Mouse (Mus musculus) lung, embryonic 15.5 days (tissue): ENCODE results near the gene Rragb. TPM values are rescaled to one million over a fixed set of nuclear protein-coding genes. Genes with fewer than 3 reads are reported as not detected.
"Not testable (repeated sequence)": the region's sequence is repeated elsewhere in the genome, so short reads cannot be mapped to it uniquely, and the experiment has no call there.

Source experiments
- ATAC-seq: fragments of 200-750 bp; cut with Nextera tagmentation; 2 replicates; pipeline ENCODE4 v1.8.0; 2017; ENCODE audit warnings: moderate number of reproducible peaks, borderline replicate concordance; ENCODE audit not compliant: low FRiP score, low TSS enrichment; ENCODE audit errors: extremely low read depth
- H3K27ac ChIP-seq: fragments of 300-500 bp; sonication (generic); 2 replicates; pipeline ENCODE4 v1.5.1; 2015; ENCODE audit warnings: moderate library complexity, mild to moderate bottlenecking, inconsistent platforms
- H3K27me3 ChIP-seq: fragments of 300-500 bp; sonication (generic); 2 replicates; pipeline ENCODE4 v1.6.1; 2015; ENCODE audit warnings: inconsistent platforms
- H3K36me3 ChIP-seq: fragments of 300-500 bp; sonication (generic); 2 replicates; pipeline ENCODE4 v1.6.1; 2015; ENCODE audit warnings: inconsistent platforms
- H3K4me1 ChIP-seq: fragments of 300-500 bp; sonication (generic); 2 replicates; pipeline ENCODE4 v1.6.1; 2015; ENCODE audit warnings: inconsistent platforms
- H3K4me2 ChIP-seq: fragments of 300-500 bp; sonication (generic); 2 replicates; pipeline ENCODE4 v1.6.1; 2015; ENCODE audit warnings: inconsistent platforms, mild to moderate bottlenecking, moderate library complexity
- H3K4me3 ChIP-seq: fragments of 300-500 bp; sonication (generic); 2 replicates; pipeline ENCODE4 v1.5.1; 2015; ENCODE audit warnings: mild to moderate bottlenecking, inconsistent platforms
- H3K9ac ChIP-seq: fragments of 300-500 bp; sonication (generic); 2 replicates; pipeline ENCODE4 v1.6.1; 2015; ENCODE audit warnings: inconsistent platforms
- H3K9me3 ChIP-seq: fragments of 300-500 bp; sonication (generic); 2 replicates; pipeline ENCODE4 v1.6.1; 2016; ENCODE audit warnings: inconsistent platforms
- WGBS: fragments of 180-500 bp; shearing (Covaris S2); methylation state at CpG from one replicate; pipeline ENCODE4 v1.1.7; 2015; 5-methylcytosine and 5-hydroxymethylcytosine counted together
- polyA plus RNA-seq: library from polyadenylated mRNA; unstranded; fragments of >200 nt; fragmentation: Nextera tagmentation; extraction: Ambion mirVana; gene quantifications from 2 replicates; pipeline ENCODE4 v1.2.1, GENCODE M21; 2015

Gene Rragb
- 1.0 and 1.3 TPM in 2 replicates for polyA plus RNA-seq

- H3K27me3 ChIP-seq: peaks cover 18% of the 10 kb centered on the region; the same call in 1 of the 2 replicates
- peak within 1 kb of the TSS; percentile 69 for H3K4me2 ChIP-seq
- no peaks in the 10 kb centered on the region for H3K9me3 ChIP-seq
- ATAC-seq: peak; percentile 88
- H3K4me3 ChIP-seq: peak within 1 kb of the TSS; percentile 44
- no peak within 1 kb of the TSS for H3K27ac ChIP-seq
- H3K36me3 ChIP-seq: no peaks in the 10 kb centered on the region
- peak within 1 kb of the TSS; percentile 13; the same call in 1 of the 2 replicates for H3K9ac ChIP-seq
- H3K4me1 ChIP-seq: no peaks in the 10 kb centered on the region
- WGBS: 7% methylated on average over 44 of the region's 47 CpGs
Measured at GRCm38 (mm10) chrX:153139734-153140515, at the start of gene Rragb. Rragb (plus strand) TSS chrX:153139981.

- H3K9ac ChIP-seq: no peak within 1 kb of the TSS
- H3K27ac ChIP-seq: no peak within 1 kb of the TSS
- H3K4me3 ChIP-seq: no peak within 1 kb of the TSS
- no peak for ATAC-seq
- H3K4me2 ChIP-seq: no peak within 1 kb of the TSS
- no peaks in the 10 kb centered on the region for H3K36me3 ChIP-seq
- H3K4me1 ChIP-seq: no peaks in the 10 kb centered on the region
- no peaks in the 10 kb centered on the region; the same call in 1 of the 2 replicates for H3K27me3 ChIP-seq
- H3K9me3 ChIP-seq: no peaks in the 10 kb centered on the region
- 3% methylated on average over 2 of the region's 3 CpGs for WGBS
Measured at GRCm38 (mm10) chrX:153118486-153118885, 21.3 kb upstream of the Rragb start, which contains the start of gene Foxr2. Foxr2 (plus strand) TSS chrX:153118786.

GRCm38 (mm10) chrX:153119013-153119412, 20.8 kb upstream of the Rragb start:
- Histone ChIP-seq H3K4me2 (no peak overlapping the region), H3K27me3 (no peaks in the 10 kb centered on the region; the same call in 1 of the 2 replicates), H3K9ac (no peak overlapping the region), H3K9me3 (no peaks in the 10 kb centered on the region), H3K36me3 (no peaks in the 10 kb centered on the region), H3K4me3 (no peak overlapping the region), H3K4me1 (no peaks in the 10 kb centered on the region), H3K27ac (no peak overlapping the region)
- ATAC-seq: no peak
- WGBS: 36% methylated on average over 2 of the region's 2 CpGs

- Histone ChIP-seq H3K4me1 (no peaks in the 10 kb centered on the region), H3K27me3 (peaks cover 18% of the 10 kb centered on the region; the same call in 1 of the 2 replicates), H3K9me3 (no peaks in the 10 kb centered on the region), H3K36me3 (no peaks in the 10 kb centered on the region), H3K27ac (no peak overlapping the region), H3K4me2 (no peak overlapping the region), H3K9ac (no peak overlapping the region), H3K4me3 (no peak overlapping the region)
- ATAC-seq: no peak
- 66% methylated on average over 3 of the region's 3 CpGs for WGBS
Measured at GRCm38 (mm10) chrX:153142656-153143055, 2.9 kb downstream of the Rragb start.

DNA sequence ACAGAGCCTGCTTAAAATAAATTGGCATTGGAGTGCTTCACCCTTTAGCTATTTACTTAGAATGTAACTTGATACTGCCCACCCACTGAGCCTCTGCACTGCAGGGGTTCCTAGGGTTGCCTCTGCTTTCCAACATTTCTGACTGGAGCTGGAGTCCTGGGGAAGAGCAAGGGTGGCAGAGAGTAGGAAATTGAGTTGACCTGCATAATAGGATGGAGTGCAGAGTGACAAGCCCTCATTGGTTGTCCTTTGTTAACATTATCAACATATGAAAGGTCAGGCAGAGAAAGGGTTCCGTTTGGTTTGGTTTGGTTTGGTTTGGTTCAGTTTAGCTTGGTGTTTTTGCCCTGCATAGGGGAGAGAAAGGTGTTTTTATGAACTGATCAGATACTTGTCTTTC, 12.0 kb downstream of the Rragb start:
- no peak overlapping the region for H3K4me2 ChIP-seq

GRCm38 (mm10) chrX:153155322-153155721, 15.5 kb downstream of the Rragb start:
- no peaks in the 10 kb centered on the region for H3K27me3 ChIP-seq
- H3K4me1 ChIP-seq: no peaks in the 10 kb centered on the region
- no peak overlapping the region for H3K4me3 ChIP-seq
- no peak overlapping the region for H3K4me2 ChIP-seq
- ATAC-seq: no peak
- no peaks in the 10 kb centered on the region for H3K9me3 ChIP-seq
- no peaks in the 10 kb centered on the region for H3K36me3 ChIP-seq
- no peak overlapping the region for H3K27ac ChIP-seq
- 40% methylated on average over 3 of the region's 3 CpGs for WGBS
- H3K9ac ChIP-seq: no peak overlapping the region

More for the DNA sequence above, 12.0 kb downstream of the Rragb start:
- no peaks in the 10 kb centered on the region for H3K9me3 ChIP-seq
- H3K27ac ChIP-seq: no peak overlapping the region
- no peak for ATAC-seq
- H3K9ac ChIP-seq: no peak overlapping the region
- H3K36me3 ChIP-seq: no peaks in the 10 kb centered on the region
- 10% methylated on average over 1 of the region's 1 CpGs for WGBS
- no peak overlapping the region for H3K4me3 ChIP-seq
- H3K4me1 ChIP-seq: no peaks in the 10 kb centered on the region
- no peaks in the 10 kb centered on the region for H3K27me3 ChIP-seq

GRCm38 (mm10) chrX:153174786-153175185, 35.0 kb downstream of the Rragb start:
- ATAC-seq: no peak
- Histone ChIP-seq H3K4me3 (no peak overlapping the region), H3K9me3 (no peaks in the 10 kb centered on the region), H3K4me1 (no peaks in the 10 kb centered on the region), H3K36me3 (no peaks in the 10 kb centered on the region), H3K4me2 (no peak overlapping the region), H3K9ac (no peak overlapping the region), H3K27me3 (no peaks in the 10 kb centered on the region), H3K27ac (no peak overlapping the region)
- WGBS: 14% methylated on average over 1 of the region's 1 CpGs

GRCm38 (mm10) chrX:153182221-153182620, 42.4 kb downstream of the Rragb start:
- Histone ChIP-seq H3K27me3 (no peaks in the 10 kb centered on the region; the same call in 1 of the 2 replicates), H3K9me3 (no peaks in the 10 kb centered on the region), H3K4me3 (no peak overlapping the region), H3K9ac (no peak overlapping the region), H3K27ac (no peak overlapping the region), H3K36me3 (no peaks in the 10 kb centered on the region), H3K4me1 (no peaks in the 10 kb centered on the region), H3K4me2 (no peak overlapping the region)
- no peak for ATAC-seq
- WGBS: 32% methylated on average over 2 of the region's 2 CpGs

DNA sequence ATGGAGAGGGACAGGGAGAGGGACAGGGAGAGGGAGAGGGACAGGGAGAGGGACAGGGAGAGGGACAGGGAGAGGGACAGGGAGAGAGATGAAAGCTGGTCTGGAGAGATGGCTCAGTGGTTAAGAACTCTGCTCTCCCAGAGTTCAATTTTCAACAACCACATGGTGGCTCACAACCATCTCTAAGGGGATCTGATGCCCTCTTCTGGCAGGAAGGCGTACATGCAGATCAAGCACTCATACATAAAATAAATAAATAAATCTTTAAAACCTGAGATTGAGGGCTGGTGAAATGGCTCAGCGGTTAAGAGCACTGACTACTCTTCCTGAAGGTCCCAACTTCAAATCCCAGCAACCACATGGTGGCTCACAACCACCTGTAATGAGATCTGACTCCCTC, 59.4 kb downstream of the Rragb start:
- ATAC-seq, H3K4me3 ChIP-seq, H3K9me3 ChIP-seq, H3K4me1 ChIP-seq, H3K36me3 ChIP-seq, H3K4me2 ChIP-seq, H3K27me3 ChIP-seq, H3K9ac ChIP-seq, H3K27ac ChIP-seq: not testable (repeated sequence)
- 83% methylated on average over 2 of the region's 2 CpGs for WGBS

DNA sequence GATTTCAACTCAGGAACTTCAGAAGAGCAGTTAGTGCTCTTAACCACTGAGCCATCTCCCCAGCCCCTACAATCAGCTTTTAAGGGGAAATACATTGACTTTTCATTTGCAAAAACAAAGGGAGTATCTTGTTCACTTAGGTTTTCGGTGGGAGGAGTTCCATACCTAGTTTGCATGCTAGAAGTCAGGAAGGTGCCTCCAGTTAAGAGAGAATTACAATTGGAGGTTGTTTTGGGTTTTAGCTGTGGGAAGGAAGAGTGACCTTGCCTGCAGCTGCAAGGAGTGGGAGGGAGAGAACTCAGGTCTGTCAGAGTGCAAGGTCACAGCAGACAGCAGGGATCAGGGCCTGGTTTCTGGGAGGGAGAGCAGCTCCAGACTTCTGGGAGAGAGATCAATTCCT, 71.3 kb downstream of the Rragb start:
- ATAC-seq: no peak
- Histone ChIP-seq H3K4me3 (no peak overlapping the region), H3K36me3 (no peaks in the 10 kb centered on the region), H3K9me3 (no peaks in the 10 kb centered on the region), H3K27me3 (no peaks in the 10 kb centered on the region), H3K27ac (no peak overlapping the region), H3K9ac (no peak overlapping the region), H3K4me2 (no peak overlapping the region), H3K4me1 (no peaks in the 10 kb centered on the region)
- 59% methylated on average over 1 of the region's 1 CpGs for WGBS
